In the genomic region with DNA sequence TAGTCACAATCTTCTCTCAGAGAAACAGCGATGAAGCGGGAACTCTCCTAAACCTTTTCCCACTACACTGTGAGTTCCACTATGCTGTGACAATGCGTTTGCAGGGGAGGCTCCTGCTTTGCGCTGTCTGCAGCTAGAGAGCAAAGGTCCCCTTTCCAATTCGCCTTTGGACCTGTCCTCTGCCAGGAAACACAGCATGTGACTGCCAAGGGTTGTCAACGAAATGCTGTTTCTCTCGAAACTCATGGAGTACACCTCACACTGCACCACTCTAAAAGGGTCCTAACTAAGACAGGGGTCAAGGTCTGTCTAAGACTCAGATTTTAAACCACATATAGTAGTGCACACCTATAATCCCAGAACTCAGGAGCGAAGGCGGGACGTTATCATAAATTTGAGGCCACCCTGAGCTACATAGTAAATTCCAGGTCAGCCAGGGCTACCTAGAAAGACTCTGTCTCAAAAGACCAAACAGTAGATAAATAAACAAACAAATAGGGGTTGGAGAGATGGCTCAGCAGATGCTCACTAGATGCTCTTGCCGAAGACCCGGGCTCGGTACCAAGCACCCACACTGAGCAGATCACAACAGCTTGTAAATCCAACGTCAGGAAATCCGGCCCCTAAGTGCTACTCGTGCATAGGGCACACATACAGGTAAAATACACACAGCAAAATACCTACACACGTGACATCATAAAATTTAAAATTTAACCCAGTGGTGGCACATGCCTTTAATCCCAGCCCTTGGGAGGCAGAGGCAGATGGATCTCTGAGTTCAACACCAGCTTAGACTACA, we compare ENCODE assay signal across 18 mouse cellular contexts. TPM values are rescaled to one million over a fixed set of nuclear protein-coding genes. Genes with fewer than 3 reads are reported as not detected.
DNase-seq lines count a peak whose midpoint lies in the region; ATAC-seq and TF ChIP-seq lines count a peak whose summit lies in the region.
"Had no signal": no experiment of that assay in that cellular context is flagged by ENCODE, and none has a peak within 500 bp of the region (broad histone marks: within the 10 kb centered on the region; RNA-seq: fewer than 3 reads in every experiment).

No protein-coding gene starts in this region.

- H3K4me1 ChIP-seq in intestine, embryonic 15.5 days (replicated peaks) = peaks cover 5% of the 10 kb centered on the region; the same call in 1 of the 2 replicates
- no peaks in the 10 kb centered on the region for H3K4me1 ChIP-seq in kidney, postnatal 0 days (replicated peaks; ENCODE audit: insufficient read depth, low read length)
- H3K4me1 ChIP-seq in liver, embryonic 11.5 days (replicated peaks; ENCODE audit: control insufficient read depth, insufficient read depth, low read length) = peaks cover 7% of the 10 kb centered on the region; the same call in 1 of the 2 replicates
- H3K4me1 ChIP-seq: midbrain, embryonic 13.5 days had no signal

- H3K27ac ChIP-seq in intestine, embryonic 15.5 days = peak overlapping the region; percentile 46
- H3K27ac ChIP-seq in kidney, postnatal 0 days = 0 out of 2 replicates have a peak overlapping the region, but pooled peaks have one; percentile 63
- H3K27ac ChIP-seq in liver, embryonic 11.5 days (ENCODE audit: low read depth, low read length) = no peak overlapping the region
- H3K27ac ChIP-seq: hindbrain, embryonic 14.5 days; limb, embryonic 15.5 days; midbrain, embryonic 13.5 days had no signal

- no peaks in the 10 kb centered on the region for H3K27me3 ChIP-seq in intestine, embryonic 15.5 days (replicated peaks)
- H3K27me3 ChIP-seq in kidney, postnatal 0 days (ENCODE audit: insufficient read depth, low read length) = no peaks in the 10 kb centered on the region
- H3K27me3 ChIP-seq in liver, embryonic 11.5 days (replicated peaks; ENCODE audit: control insufficient read depth, insufficient read depth, low read length) = no peaks in the 10 kb centered on the region
- H3K27me3 ChIP-seq: CH12.LX; limb, embryonic 15.5 days had no signal

- H3K4me3 ChIP-seq in intestine, embryonic 15.5 days (replicated peaks) = no peak overlapping the region
- H3K4me3 ChIP-seq in kidney, postnatal 0 days (replicated peaks; ENCODE audit: low read depth, low read length) = no peak overlapping the region
- no peak overlapping the region for H3K4me3 ChIP-seq in liver, embryonic 11.5 days (ENCODE audit: low read depth, low read length)
- H3K4me3 ChIP-seq: limb, embryonic 15.5 days; midbrain, embryonic 13.5 days had no signal

- H3K9me3 ChIP-seq in intestine, embryonic 15.5 days = no peaks in the 10 kb centered on the region
- H3K9me3 ChIP-seq in kidney, postnatal 0 days (replicated peaks; ENCODE audit: low read length) = no peaks in the 10 kb centered on the region
- no peaks in the 10 kb centered on the region for H3K9me3 ChIP-seq in liver, embryonic 11.5 days (ENCODE audit: control insufficient read depth, low read length)
- H3K9me3 ChIP-seq: limb, embryonic 15.5 days; midbrain, embryonic 13.5 days had no signal

- no peaks in the 10 kb centered on the region for H3K36me3 ChIP-seq in intestine, embryonic 15.5 days
- no peaks in the 10 kb centered on the region for H3K36me3 ChIP-seq in kidney, postnatal 0 days (ENCODE audit: insufficient read depth, low read length)
- H3K36me3 ChIP-seq in liver, embryonic 11.5 days (ENCODE audit: control insufficient read depth, insufficient read depth, low read length) = no peaks in the 10 kb centered on the region
- H3K36me3 ChIP-seq: limb, embryonic 15.5 days; midbrain, embryonic 13.5 days had no signal

- peak; percentile 35 for DNase-seq in adrenal gland, postnatal 10 days
- DNase-seq in adrenal gland, postnatal 36 days = no peak
- DNase-seq in kidney, postnatal 0 days (ENCODE audit: low spot score) = peak; percentile 17
- no peak for DNase-seq in liver, embryonic 11.5 days (ENCODE audit: low spot score)
- no peak for DNase-seq in right cerebral cortex, adult 18-20 months
- DNase-seq in cerebellum, postnatal 4 days (ENCODE audit: low spot score in 2 of 2) = no peak

- TF ChIP-seq CTCF in kidney, postnatal 0 days (IDR thresholded peaks at IDR 0.05; ENCODE audit: low read depth) = no peak

- ATAC-seq in intestine, embryonic 15.5 days = peak; percentile 82
- ATAC-seq in kidney, postnatal 0 days (replicated peaks; ENCODE audit: low FRiP score, low read depth) = peak; percentile 57; the same call in 1 of the 2 replicates
- ATAC-seq in liver, embryonic 11.5 days (replicated peaks; ENCODE audit: low FRiP score) = peak; percentile 56; the same call in 1 of the 2 replicates
- no peak for ATAC-seq in erythroid progenitor cell, adult 5-6 weeks (replicated peaks; ENCODE audit: low FRiP score, poor library complexity, severe bottlenecking)
- ATAC-seq: midbrain, embryonic 13.5 days had no signal

- 67% methylated on average over 17 of the region's 17 CpGs for WGBS in intestine, embryonic 15.5 days
- WGBS in kidney, postnatal 0 days = 71% methylated on average over 17 of the region's 17 CpGs
- whole genome bisulfite sequencing in liver, embryonic 11.5 days = 67% methylated on average over 17 of the region's 17 CpGs

- no peak overlapping the region for H3K4me2 ChIP-seq in intestine, embryonic 15.5 days (replicated peaks)
- H3K4me2 ChIP-seq in kidney, postnatal 0 days (ENCODE audit: low read length) = no peak overlapping the region
- H3K4me2 ChIP-seq in liver, embryonic 11.5 days = no peak overlapping the region
- H3K4me2 ChIP-seq: hindbrain, embryonic 14.5 days; limb, embryonic 15.5 days; midbrain, embryonic 13.5 days had no signal

- H3K9ac ChIP-seq in intestine, embryonic 15.5 days = no peak overlapping the region
- H3K9ac ChIP-seq in kidney, postnatal 0 days (ENCODE audit: low read depth, low read length) = no peak overlapping the region
- no peak overlapping the region for H3K9ac ChIP-seq in liver, embryonic 11.5 days (ENCODE audit: low read depth, low read length)
- H3K9ac ChIP-seq: hindbrain, embryonic 14.5 days; limb, embryonic 15.5 days; midbrain, embryonic 13.5 days had no signal

RNA-seq across cellular contexts. Expression of a gene that starts 2.4 kb away (rescaled TPM):
- not detected for total RNA-seq in adrenal gland, postnatal 10 days (2021)
- not detected for total RNA-seq in adrenal gland, postnatal 36 days (2021)
- polyA plus RNA-seq in intestine, embryonic 15.5 days (2015; fragmentation: Nextera tagmentation; extraction: Ambion mirVana) = not detected in 2 replicates
- polyA plus RNA-seq in kidney, postnatal 0 days (2015; fragmentation: Nextera tagmentation; extraction: Ambion mirVana) = not detected in 2 replicates
- not detected in 2 replicates for polyA plus RNA-seq in liver, embryonic 11.5 days (2014; fragmentation: Nextera tagmentation; extraction: Ambion mirVana)
- not detected in 2 replicates for total RNA-seq in erythroid progenitor cell, adult 5-6 weeks (2015; ENCODE audit: low replicate concordance)
- not detected in 2 replicates for total RNA-seq in erythroid progenitor cell, adult 5-6 weeks (2017; ENCODE audit: low replicate concordance)
- total RNA-seq: adrenal gland, postnatal 4 days; CH12.LX; granulocyte monocyte progenitor cell, adult 5-6 weeks; left cerebral cortex, postnatal 10 days had no signal
- polyA plus RNA-seq: embryonic facial prominence, embryonic 11.5 days; frontal cortex, adult 2 months; heart, postnatal 0 days; hindbrain, embryonic 14.5 days; limb, embryonic 15.5 days; midbrain, embryonic 13.5 days had no signal

RNA-seq across cellular contexts. Expression of a gene that starts 39.1 kb away (rescaled TPM):
- 100 to 1,000 TPM; 186 TPM for total RNA-seq in adrenal gland, postnatal 10 days (2021)
- 100 to 1,000 TPM; 181 to 203 TPM for total RNA-seq in adrenal gland, postnatal 36 days (2021)
- 518 and 584 TPM in 2 replicates for polyA plus RNA-seq in intestine, embryonic 15.5 days (2015; fragmentation: Nextera tagmentation; extraction: Ambion mirVana)
- polyA plus RNA-seq in kidney, postnatal 0 days (2015; fragmentation: Nextera tagmentation; extraction: Ambion mirVana) = 487 TPM in 2 replicates
- polyA plus RNA-seq in liver, embryonic 11.5 days (2014; fragmentation: Nextera tagmentation; extraction: Ambion mirVana) = 375 and 384 TPM in 2 replicates
- 228 and 243 TPM in 2 replicates for total RNA-seq in erythroid progenitor cell, adult 5-6 weeks (2015; ENCODE audit: low replicate concordance)
- 69.4 and 89.7 TPM in 2 replicates for total RNA-seq in erythroid progenitor cell, adult 5-6 weeks (2017; ENCODE audit: low replicate concordance)

RNA-seq across cellular contexts. Expression of a gene that starts 43.0 kb away (rescaled TPM):
- total RNA-seq in adrenal gland, postnatal 10 days (2021) = 1 to 10 TPM in 1 of 2 experiments, under 1 TPM in 1; 0.48 to 1.6 TPM
- under 1 TPM in 1 of 2 experiments, not detected in 1; 0.23 TPM for total RNA-seq in adrenal gland, postnatal 36 days (2021)
- polyA plus RNA-seq in intestine, embryonic 15.5 days (2015; fragmentation: Nextera tagmentation; extraction: Ambion mirVana) = 0.24 and 0.35 TPM in 2 replicates
- polyA plus RNA-seq in kidney, postnatal 0 days (2015; fragmentation: Nextera tagmentation; extraction: Ambion mirVana) = 0.30 and 0.51 TPM in 2 replicates
- polyA plus RNA-seq in liver, embryonic 11.5 days (2014; fragmentation: Nextera tagmentation; extraction: Ambion mirVana) = 0.47 and 0.70 TPM in 2 replicates
- 6.3 and 6.8 TPM in 2 replicates for total RNA-seq in erythroid progenitor cell, adult 5-6 weeks (2015; ENCODE audit: low replicate concordance)
- 6.8 and 11.6 TPM in 2 replicates for total RNA-seq in erythroid progenitor cell, adult 5-6 weeks (2017; ENCODE audit: low replicate concordance)
- total RNA-seq: left cerebral cortex, postnatal 10 days had no signal

Comparison
In these comparisons a context has a peak if more than half of its experiments do, and no peak if none do; other contexts are left out.
1. DNase-seq: peak in adrenal gland, postnatal 10 days (single experiment) and kidney, postnatal 0 days (single experiment); none in adrenal gland, postnatal 36 days (0 of 2), liver, embryonic 11.5 days (single experiment), right cerebral cortex, adult 18-20 months (single experiment) and cerebellum, postnatal 4 days (0 of 2).